Mouse (Mus musculus) small intestine, adult 2 months (tissue): ENCODE measurements at regions not wholly inside any gene's neighbourhood (a gene's known extent, or its start where the extent isn't known, plus 50 kb on each side); places are given as distances from the start of the nearest gene placed in this dataset.

Experiments
- CTCF ChIP-seq: fragments of 200-500 bp; IDR thresholded peaks from 2 replicates; pipeline ENCODE4 v1.5.1; 2012; ENCODE audit warnings: low read depth, mild to moderate bottlenecking, control low read depth, inconsistent platforms, low read length, moderate library complexity, mixed read lengths; ENCODE audit not compliant: insufficient replicate concordance, insufficient read length; ENCODE audit errors: extremely low read depth
- POLR2A ChIP-seq: fragments of 200-500 bp; IDR thresholded peaks from 2 replicates; pipeline ENCODE4 v1.6.1; 2012; ENCODE audit warnings: low read depth, mild to moderate bottlenecking, control low read depth, inconsistent platforms, low read length, moderate library complexity

DNA sequence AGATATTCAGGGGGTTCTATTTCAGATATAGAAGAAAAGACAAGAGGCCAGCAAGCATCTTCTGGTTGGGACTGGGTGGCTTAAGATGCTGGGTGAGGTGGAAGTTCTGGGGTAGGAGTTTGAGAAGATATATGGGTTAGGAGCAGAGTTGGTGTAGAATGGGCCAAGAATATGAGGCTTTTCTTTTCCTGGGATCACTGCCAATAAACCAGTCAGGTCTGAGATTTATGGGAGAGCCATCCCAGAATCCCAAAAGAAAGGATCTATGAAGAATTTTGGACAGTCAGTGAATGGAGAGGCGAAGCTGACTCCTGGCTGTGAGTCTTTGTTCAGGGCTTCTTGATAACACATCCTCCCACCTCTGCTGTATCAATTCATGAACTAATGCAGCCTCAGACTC lies 192.0 kb upstream of the Klf4 start:
- TF ChIP-seq CTCF: no peak
- no peak for TF ChIP-seq POLR2A
